ENCODE assay signal across 21 mouse cellular contexts in genomic region chr10:29693009-29693935, GRCm38 (mm10).
DNase-seq lines count a peak whose midpoint lies in the region; ATAC-seq and TF ChIP-seq lines count a peak whose summit lies in the region.
"Had no signal": no experiment of that assay in that cellular context is flagged by ENCODE, and none has a peak within 500 bp of the region (broad histone marks: within the 10 kb centered on the region; RNA-seq: fewer than 3 reads in every experiment).

No protein-coding gene starts in this region.

- WGBS in heart, embryonic 11.5 days (ENCODE audit: insufficient replicate concordance): 43% methylated on average over 15 of the region's 15 CpGs
- 20% methylated on average over 15 of the region's 15 CpGs for WGBS in liver, embryonic 12.5 days (ENCODE audit: insufficient replicate concordance)

- no peak for DNase-seq in heart, adult 18-20 months
- peak; percentile 58 for DNase-seq in c-Kit-positive CD71-positive TER-119-negative erythroid progenitor cells, embryonic 14.5 days (ENCODE audit: low read depth)
- no peak for DNase-seq in lung, postnatal 36 days
- DNase-seq in left cerebral cortex, adult 2 months (ENCODE audit: extremely low spot score in 1 of 2, low spot score in 2 of 2): no peak
- DNase-seq in spleen, postnatal 4 days (ENCODE audit: low spot score in 2 of 2): no peak
- DNase-seq: adrenal gland, postnatal 14 days; cerebellum, postnatal 10 days; embryo, embryonic 11 days; lung, embryonic 14.5 days; thymus, postnatal 25 days had no signal

- H3K36me3 ChIP-seq in heart, embryonic 11.5 days (ENCODE audit: control insufficient read depth, insufficient read depth, low read length): no peaks in the 10 kb centered on the region
- H3K36me3 ChIP-seq in liver, embryonic 12.5 days: no peaks in the 10 kb centered on the region
- H3K36me3 ChIP-seq: hindbrain, embryonic 13.5 days; neural tube, embryonic 12.5 days had no signal

- intact Hi-C loops in left cerebral cortex, adult 2 months (cut with DNase I): no loop called here

- no peak overlapping the region for H3K4me3 ChIP-seq in heart, embryonic 11.5 days (ENCODE audit: low read depth, low read length)
- H3K4me3 ChIP-seq in liver, embryonic 12.5 days: 0 out of 2 replicates have a peak overlapping the region, but pooled peaks have one; percentile 14
- H3K4me3 ChIP-seq in left cerebral cortex, adult 2 months: no peak overlapping the region
- H3K4me3 ChIP-seq: hindbrain, embryonic 13.5 days; neural tube, embryonic 12.5 days had no signal

- TF ChIP-seq CTCF in left cerebral cortex, adult 2 months (IDR thresholded peaks at IDR 0.05): no peak

- H3K9ac ChIP-seq in heart, embryonic 11.5 days (ENCODE audit: low read depth, low read length): no peak overlapping the region
- no peak overlapping the region for H3K9ac ChIP-seq in liver, embryonic 12.5 days
- H3K9ac ChIP-seq: hindbrain, embryonic 13.5 days; lung, embryonic 14.5 days; neural tube, embryonic 12.5 days had no signal

- no peak overlapping the region for H3K4me2 ChIP-seq in heart, embryonic 11.5 days
- H3K4me2 ChIP-seq in liver, embryonic 12.5 days: peak overlapping the region; percentile 45
- H3K4me2 ChIP-seq: hindbrain, embryonic 13.5 days; lung, embryonic 14.5 days; neural tube, embryonic 12.5 days had no signal

- H3K27ac ChIP-seq in heart, embryonic 11.5 days (ENCODE audit: low read depth, low read length): no peak overlapping the region
- peak overlapping the region; percentile 70 for H3K27ac ChIP-seq in liver, embryonic 12.5 days
- H3K27ac ChIP-seq in left cerebral cortex, adult 2 months: no peak overlapping the region
- H3K27ac ChIP-seq: hindbrain, embryonic 13.5 days; kidney, postnatal 0 days; macrophage; neural tube, embryonic 12.5 days had no signal

- H3K9me3 ChIP-seq in heart, embryonic 11.5 days (replicated peaks; ENCODE audit: control insufficient read depth, low read length): no peaks in the 10 kb centered on the region
- H3K9me3 ChIP-seq in liver, embryonic 12.5 days (replicated peaks): no peaks in the 10 kb centered on the region
- H3K9me3 ChIP-seq: hindbrain, embryonic 13.5 days; neural tube, embryonic 12.5 days had no signal

- no peaks in the 10 kb centered on the region for H3K27me3 ChIP-seq in heart, embryonic 11.5 days (ENCODE audit: control insufficient read depth, insufficient read depth, low read length)
- H3K27me3 ChIP-seq in liver, embryonic 12.5 days (replicated peaks): no peaks in the 10 kb centered on the region
- H3K27me3 ChIP-seq: CH12.LX; hindbrain, embryonic 13.5 days; neural tube, embryonic 12.5 days had no signal

- peak; percentile 69 for ATAC-seq in heart, embryonic 11.5 days (replicated peaks; ENCODE audit: insufficient number of reproducible peaks, low FRiP score, low TSS enrichment)
- ATAC-seq in liver, embryonic 12.5 days: peak; percentile 95
- peak; percentile 39 for ATAC-seq in megakaryocyte progenitor cell, adult 5-6 weeks (replicated peaks; ENCODE audit: poor library complexity)
- ATAC-seq: activated CD4-positive, CD25-positive, alpha-beta regulatory T cell, adult 4 months; forebrain, embryonic 14.5 days; intestine, postnatal 0 days had no signal

- H3K4me1 ChIP-seq in heart, embryonic 11.5 days (ENCODE audit: control insufficient read depth, insufficient read depth, low read length): no peaks in the 10 kb centered on the region
- H3K4me1 ChIP-seq in liver, embryonic 12.5 days: peaks cover 19% of the 10 kb centered on the region
- H3K4me1 ChIP-seq: hindbrain, embryonic 13.5 days; neural tube, embryonic 12.5 days had no signal

Comparison
In these comparisons a context has a peak if more than half of its experiments do, and no peak if none do; other contexts are left out.
1. ATAC-seq: peak in every context shown above with its lines; median percentile 95 in liver, embryonic 12.5 days; 69 in heart, embryonic 11.5 days; 39 in megakaryocyte progenitor cell, adult 5-6 weeks.